Mouse (Mus musculus): Measurements from ENCODE around the gene Poldip2.

Gene Poldip2

DNA sequence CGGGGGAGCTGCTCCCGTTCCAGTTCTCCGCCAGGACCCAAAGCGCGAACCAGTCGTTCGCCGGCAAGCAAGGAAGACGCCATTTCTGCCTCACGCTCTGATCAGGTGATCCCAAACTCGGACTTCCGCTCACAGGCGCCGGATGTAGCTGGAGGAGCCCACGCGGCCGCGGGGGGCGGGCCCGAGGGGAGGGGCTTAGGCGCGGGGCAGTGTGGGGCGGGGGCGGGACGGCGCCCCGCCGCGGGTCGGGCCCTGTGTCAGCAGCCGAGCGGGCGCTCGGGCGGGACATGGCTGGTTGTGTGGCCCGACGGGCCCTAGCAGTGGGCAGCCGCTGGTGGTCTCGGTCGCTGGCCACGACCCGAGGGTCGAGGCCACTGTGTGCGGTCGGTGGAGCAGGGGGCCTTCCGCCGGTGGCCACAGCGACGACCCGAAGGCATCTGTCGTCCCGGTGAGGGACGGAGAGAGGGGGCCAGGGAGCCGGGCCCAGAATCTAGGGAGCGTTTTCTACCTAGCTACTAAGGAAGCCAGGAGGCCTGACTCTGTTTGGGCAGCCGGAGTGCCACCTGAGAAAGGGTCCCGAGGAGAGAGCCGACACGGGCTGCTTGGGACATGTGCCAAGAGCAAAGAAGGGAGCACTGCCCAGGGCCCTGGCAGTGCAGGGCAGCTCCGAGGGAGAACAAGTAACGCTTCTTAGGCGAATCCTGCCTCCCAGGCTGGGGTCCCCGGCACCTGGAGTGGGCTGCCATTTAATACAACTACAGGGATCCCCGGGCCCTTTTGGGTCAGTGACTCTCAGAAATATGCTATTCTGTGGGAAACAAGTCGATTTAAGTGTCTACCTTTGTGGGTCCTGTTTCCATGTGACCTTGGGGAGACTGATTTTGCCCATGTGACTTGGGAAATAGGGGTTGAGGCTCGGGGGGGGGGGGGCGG lies at the start of gene Poldip2, which contains the start of gene Tmem199:
TSS of gene Poldip2 (plus strand) at position 169 of the 933 bp plus-strand sequence.
TSS of gene Tmem199 (minus strand) at position 148 of the 933 bp plus-strand sequence.
- peak; percentile 91 for DNase-seq (ENCODE audit: low spot score)

DNA sequence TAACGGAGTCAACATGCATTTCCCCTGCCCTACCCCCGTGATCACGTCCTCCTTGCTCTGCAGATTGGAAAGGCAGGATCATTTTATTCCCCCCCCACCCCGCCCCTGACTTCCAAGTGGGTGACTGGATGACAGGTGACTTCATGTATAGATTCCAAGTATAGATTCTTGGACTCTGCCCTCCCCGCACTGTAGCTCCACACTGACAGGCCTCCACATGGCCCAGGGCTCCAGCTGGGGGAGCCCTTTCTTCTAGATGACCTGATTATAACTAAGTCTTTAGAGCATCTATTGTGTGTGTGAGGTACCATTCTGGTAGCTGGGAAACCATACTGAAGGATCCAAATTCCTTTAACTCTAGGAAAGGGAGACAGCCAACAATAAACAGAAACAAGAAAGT lies 49.3 kb upstream of the Poldip2 start:
- no peak for DNase-seq (ENCODE audit: low spot score)

DNA sequence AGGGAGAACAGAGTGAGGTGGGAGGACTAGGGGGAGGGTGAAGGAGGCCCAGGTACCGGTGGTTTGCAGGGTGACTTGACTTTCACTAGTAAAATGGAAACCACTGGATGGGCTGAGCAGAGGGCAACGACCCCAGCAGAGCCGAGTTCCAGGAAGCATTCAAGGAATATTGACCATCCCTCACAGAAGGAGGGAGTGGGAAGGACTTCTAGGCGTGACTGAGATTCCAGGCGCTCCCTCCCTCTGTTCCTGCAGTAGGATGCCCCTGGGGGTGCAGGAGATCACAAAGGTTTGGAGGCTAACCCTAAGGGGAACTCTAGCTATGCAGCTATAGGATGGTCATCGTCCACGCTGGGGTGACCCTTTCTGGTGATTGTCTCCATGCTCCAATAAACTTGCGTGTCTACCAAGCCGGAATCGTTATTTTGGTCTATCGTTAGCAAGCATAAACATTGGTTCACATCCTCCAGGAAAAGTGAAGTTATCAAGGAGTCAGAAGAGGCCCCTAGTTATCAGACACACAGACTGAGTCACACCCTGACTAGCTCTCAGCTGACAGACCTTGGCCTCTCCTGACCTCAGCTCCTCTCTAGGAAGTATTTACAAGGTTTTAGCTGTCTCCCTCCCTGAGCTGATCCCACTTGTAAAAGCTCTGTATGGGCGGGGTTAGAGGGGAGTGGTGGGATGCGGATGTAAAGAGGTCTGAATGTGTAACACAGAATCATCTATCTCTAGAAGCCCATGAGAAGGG lies 48.5 kb upstream of the Poldip2 start:
- no peak for DNase-seq (ENCODE audit: low spot score)

DNA sequence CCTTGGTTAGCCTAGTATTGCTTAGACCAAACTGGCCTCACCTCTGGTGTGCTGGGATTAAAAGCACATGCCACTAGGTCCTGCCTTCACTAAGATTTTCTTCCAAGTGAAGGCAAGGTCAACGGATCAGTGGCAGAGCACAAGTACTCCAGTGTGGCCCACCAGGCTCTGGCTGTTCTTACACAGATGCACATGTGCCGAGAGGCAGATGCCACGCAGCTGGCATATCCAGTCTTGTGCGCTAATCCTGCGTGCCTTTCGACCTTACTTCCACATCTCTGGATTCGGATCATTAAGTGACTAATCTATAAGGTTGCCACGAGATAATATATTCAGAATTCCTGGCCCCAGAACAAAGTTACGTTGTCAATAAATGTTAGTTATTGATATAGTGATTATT lies 46.9 kb upstream of the Poldip2 start:
- DNase-seq (ENCODE audit: low spot score), result no peak

DNA sequence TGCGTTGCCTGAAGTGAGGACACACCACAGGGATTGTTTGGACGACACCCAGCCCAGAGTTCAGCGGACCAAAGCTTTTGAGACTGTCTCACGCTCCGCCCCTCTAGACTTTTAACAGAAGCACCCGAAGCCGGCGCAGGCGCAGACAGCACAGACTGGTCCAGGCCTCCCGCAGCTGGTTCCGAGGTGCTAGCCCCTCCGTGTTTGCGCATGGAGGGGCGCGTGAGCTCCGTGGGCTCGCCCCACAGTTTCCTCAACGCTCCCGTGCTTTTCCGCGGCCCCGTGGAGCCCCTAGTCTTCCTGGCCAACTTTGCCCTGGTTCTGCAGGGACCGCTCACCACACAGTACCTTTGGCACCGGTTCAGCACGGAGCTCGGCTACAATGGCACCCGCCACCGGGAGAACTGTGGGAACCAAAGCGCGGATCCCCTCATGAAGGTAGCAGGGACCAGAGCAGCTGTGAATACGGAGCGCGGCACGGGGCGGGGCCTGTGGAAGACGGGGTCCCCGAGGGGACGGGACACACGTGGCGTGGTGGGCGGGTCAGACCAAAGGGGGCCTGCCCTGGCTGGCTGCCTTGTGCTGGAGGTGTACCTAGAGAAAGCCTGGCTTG lies 46.3 kb upstream of the Poldip2 start, which contains the start of gene Slc46a1:
TSS of gene Slc46a1 (plus strand) at position 130 of the 613 bp plus-strand sequence.
- peak; percentile 90 for DNase-seq (ENCODE audit: low spot score)

DNA sequence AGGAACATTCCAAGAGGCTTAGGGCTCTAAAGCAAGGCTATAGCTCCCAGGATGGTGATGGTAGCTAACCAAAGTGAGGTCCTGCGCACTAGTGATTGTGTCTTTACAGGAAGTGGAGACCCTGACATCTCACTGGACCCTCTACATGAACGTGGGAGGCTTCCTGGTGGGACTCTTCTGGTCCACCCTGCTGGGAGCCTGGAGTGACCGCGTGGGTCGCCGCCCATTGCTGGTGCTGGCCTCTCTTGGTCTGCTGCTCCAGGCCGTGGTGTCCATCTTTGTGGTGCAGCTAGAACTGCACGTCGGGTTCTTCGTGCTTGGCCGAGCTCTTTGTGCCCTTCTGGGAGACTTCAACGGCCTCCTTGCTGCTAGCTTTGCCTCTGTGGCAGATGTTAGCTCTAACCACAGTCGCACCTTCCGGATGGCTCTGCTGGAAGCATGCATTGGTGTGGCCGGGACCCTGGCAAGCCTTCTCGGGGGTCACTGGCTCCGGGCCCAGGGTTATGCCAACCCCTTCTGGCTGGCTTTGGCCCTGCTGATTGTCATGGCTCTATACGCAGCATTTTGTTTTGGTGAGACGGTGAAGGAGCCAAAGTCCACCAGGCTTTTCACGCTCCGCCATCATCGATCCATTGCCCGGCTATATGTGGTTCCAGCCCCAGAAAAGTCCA lies 45.6 kb upstream of the Poldip2 start:
- DNase-seq (ENCODE audit: low spot score), result no peak

DNA sequence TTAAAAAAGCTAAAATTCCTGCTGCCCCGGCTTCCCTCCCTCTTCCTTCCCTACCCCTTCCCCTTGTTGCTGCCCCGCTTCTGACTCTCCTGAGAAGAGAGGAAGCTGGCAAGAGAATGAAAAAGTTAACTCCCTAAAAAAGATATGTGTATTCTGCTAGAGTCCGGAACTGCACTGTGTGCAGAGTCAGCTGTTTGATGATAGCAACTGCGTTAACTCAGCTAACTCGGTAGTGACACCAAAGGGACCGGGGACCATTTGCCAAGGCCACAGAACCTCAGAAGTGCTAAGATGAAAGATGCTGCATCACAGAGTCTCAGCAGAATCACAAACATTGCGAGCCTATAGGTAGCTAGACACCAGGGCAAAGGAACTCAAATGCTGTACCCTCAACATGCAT lies 44.5 kb upstream of the Poldip2 start:
- DNase-seq (ENCODE audit: low spot score), result no peak

DNA sequence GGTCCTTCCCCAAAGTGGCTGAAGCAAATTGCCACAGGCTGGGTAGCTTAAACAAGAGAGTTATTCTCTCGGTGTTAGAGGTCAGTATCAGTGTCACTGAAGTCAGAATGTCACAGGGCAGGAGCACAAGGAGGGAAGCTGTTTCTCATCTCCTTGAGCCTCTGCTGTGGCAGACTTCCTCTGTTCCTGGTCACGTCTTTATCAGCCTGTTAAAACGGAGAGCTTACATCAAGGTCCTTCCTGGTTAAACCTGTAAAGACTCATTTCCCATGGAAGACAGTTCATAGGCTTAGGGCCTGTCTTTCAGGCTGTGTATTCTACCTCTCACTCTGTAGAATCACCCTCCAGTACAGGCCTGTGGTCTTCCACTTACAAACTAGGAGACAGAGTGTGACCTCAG lies 44.1 kb upstream of the Poldip2 start:
- no peak for DNase-seq (ENCODE audit: low spot score)

DNA sequence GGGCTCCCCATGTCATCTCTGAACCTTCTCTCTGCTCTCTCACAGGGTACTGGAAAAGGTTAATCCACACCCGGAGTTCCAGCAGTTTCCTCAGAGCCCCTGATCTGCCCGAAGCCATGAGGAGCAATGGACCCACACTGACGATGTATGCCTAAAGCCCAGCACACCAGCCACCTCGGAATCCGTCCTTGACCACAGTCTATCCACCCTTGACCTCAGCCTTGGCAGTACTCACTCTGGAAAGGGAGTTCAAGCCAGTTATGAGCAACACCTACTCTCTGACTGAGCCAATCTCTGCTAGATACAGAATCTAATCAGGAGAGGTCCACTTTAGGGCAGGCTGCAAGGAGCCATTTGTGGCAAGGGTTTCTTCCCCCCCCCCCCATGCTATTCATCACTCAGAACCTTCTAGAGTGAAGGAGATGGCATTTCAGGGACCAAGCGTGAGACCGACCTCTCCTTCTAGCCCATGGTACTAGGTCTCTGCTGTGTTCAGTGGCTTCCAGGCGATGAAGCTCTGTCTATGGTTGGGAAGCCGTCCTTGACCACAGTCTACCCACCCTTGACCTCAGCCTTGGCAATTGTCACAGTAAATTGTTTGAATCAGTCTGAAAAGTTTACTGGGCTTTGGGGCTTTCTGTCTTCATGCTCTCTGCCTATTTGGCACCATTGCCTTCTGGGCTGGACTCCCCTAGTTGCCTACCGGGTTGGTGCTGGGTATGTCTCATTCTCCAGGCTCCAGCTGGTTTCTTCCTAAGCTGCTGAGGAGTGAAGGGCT lies 40.5 kb upstream of the Poldip2 start:
- no peak for DNase-seq (ENCODE audit: low spot score)

DNA sequence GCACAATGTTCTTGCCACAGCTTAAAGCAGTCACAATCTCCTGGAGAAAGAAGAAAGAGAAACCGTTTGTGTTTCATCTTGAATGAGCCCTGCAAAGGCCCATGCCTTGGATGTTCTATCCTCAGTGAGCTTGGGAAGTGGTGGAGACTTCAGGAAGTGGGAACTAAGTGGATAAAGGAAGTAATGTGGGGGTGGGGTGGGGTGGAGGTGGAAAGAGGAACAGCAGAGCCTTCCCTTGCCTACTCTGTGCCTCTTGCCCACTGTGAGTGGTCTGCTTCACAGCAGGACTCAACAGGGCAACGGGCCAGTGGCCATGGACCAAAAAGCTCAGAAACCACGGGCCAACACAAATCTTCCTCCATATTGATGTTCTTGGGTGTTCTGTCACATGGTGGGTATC lies 36.7 kb upstream of the Poldip2 start:
- DNase-seq (ENCODE audit: low spot score), result no peak

DNA sequence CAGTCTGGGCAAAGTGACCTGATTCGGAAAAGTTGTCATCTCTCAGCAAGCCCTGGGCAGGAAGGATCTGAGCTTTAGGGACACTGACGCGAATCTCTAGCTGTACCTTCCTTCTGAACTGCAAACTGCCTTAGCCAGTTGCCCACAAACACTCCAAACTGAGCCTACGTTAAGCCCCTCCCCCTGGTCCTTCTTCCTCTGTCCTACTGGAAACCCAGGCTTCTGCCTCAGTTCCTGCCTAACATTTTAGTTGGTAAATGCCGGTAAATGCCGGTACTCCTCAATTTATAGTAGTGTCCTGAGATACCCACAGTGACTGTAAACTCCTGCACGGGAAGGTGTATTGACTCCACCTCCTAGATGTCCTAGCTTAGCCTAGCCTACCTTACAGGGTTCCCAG lies 28.4 kb upstream of the Poldip2 start:
- DNase-seq (ENCODE audit: low spot score), result no peak

DNA sequence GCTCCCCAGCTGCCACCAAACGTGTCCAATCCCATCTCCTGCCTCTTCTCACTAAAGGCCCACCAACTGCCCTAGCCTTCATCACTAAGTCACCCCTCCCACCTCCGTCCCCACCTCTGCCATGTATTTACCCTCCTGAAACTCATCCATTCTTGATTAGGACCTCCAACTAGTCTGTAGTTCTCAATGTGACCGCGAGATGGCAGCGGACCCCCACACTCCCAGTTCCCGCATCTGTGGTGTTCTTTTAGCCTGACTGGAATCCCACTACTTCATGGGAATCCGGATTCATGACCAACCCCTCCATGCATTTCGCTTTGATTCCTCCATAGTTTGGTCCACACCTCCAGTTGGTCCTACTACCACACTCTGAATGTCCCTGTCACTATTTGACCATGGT lies 23.8 kb upstream of the Poldip2 start:
- peak; percentile 66 for DNase-seq (ENCODE audit: low spot score)

DNA sequence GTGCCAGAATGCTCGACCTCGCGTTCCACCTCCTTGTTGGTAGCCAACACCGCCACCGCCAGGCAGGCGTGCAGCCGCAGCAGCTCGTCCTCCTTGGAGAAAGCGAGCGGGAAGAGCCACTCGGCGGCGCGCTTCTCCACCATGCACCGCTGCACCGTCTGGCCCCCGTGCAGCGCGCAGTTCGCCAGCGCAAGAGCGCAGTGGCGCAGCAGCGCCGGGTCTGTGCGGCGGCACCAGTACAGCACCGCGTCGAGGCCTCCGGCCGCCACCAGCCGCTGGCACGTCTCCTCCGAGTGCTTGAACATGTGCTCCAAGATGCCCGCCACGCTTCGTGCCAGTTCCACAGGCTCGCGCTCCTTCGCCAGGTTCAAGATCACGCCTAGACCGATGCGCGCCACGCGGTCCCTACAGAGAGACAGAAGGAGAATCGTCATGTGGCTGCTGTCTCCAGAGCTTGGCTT lies 21.2 kb upstream of the Poldip2 start:
- peak; percentile 25 for DNase-seq (ENCODE audit: low spot score)

DNA sequence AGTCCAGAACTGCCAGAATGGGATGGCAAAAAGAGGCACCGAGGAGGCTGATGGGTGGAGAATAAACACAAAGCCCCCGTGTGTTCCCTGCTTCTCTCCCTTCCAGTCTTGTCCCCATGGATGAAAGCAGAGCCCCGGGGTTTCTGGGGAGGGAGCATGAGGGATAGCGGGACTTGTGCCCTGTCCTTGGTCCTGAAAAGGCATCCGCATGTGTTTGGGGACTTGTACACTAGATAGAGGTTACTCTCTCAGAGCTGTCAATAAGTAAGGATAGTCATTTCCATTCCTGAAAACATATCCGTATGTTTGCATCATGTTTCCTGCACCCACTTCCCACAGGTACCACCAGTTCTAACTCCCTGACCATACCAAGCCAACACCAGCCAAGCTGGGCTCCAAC lies 16.1 kb upstream of the Poldip2 start:
- DNase-seq (ENCODE audit: low spot score), result peak; percentile 28

DNA sequence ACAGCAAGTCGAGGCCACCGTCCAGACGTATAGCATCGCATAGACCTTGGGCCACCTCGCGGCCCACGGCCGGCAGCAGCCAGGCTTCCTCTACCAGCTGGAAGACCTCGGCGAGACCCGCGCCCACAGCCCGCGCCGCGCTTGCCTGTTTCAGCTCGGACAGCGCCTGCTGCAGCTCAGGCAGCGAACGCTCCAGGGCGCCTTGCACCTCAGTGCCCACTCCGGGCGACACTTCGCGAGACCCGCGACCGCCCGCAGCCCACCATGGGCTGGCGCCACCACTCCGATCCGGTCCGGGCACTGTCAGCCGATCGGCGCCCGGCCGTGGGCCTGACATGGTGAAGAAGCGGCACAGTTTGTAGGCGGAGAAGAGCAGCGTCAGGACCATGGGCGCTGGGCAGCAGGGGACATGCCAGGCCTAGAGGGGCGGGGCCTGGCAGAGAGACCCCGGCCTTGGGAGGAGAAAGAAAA lies 14.9 kb upstream of the Poldip2 start:
- no peak for DNase-seq (ENCODE audit: low spot score)

DNA sequence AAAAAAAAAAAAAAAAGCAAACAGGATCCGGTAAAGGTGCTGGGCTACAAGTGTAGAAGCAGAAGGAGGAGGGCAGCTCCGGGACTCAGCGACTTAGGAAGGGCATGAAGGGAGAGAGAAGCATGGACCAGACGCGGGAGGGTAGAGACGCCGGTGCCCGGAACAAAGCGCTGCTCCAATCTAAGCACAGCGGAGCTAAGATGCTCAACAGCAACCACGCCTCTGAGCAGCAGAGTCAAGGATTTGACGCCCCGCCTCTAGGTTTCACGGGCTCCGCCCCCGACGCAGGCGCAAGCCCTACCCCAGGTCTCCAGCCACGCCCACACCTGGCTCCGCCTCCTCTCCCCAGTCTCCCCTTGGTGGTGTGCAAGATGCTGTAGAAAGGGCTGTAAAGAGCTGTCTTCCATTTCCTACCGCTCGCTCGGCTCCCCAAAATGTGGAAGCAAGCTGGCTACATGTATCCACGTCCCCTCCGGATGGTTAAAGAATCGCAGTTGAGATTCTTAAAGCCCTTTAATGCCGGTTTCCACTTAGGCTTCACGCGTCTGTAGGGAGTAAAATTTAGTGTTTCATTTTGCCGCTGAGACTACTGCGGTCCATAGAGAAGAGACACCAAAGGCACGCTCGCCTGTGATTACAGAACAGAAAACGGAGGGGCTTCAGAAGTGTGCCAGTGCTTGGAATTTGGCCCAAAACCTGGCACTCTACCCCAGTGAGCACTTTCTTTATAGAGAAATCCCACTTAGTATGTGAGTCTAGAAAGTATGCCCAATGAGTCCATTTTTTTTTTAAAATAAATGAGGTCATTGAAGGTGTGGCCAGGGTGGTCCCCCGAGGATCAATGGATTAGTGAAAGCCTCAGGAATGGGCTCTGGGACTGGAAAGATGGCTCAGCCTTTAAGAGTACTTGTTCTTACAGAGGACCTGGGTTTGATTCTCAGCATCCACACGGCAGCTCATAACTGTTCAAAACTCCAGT lies 14.2 kb upstream of the Poldip2 start, which contains the start of gene Sarm1:
TSS of gene Sarm1 (minus strand) at position 211 of the 979 bp plus-strand sequence.
- DNase-seq (ENCODE audit: low spot score), result peak; percentile 91

DNA sequence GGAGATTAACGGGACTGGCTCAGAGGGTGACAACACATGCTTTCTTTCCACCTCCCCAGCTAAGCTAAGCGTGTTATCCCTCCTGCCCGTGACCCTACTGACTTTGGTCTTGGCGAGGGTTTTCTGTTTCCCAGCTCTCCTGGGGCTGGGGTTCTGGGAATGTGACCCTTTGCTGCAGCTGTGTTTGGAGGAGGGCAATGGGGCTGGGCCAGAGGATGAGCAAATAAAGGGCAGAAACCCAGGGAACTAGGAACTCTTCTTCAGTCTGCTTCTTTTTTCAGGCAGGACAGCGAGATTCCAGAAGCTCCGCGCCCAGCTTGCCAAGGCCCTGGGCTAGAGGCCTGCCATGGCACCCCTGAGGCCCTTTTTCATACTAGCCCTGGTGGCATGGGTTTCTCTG lies 13.0 kb upstream of the Poldip2 start, which contains the start of gene Vtn:
TSS of gene Vtn (plus strand) at position 88 of the 400 bp plus-strand sequence.
- DNase-seq (ENCODE audit: low spot score), result no peak

DNA sequence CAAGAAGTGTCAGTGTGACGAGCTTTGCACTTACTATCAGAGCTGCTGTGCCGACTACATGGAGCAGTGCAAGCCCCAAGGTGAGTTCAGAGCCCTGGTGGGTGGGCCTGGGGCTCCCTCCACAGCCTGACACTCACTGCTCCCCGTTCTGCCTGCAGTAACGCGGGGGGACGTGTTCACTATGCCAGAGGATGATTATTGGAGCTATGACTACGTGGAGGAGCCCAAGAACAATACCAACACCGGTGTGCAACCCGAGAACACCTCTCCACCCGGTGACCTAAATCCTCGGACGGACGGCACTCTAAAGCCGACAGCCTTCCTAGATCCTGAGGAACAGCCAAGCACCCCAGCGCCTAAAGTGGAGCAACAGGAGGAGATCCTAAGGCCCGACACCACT lies 12.4 kb upstream of the Poldip2 start:
- DNase-seq (ENCODE audit: low spot score), result no peak

DNA sequence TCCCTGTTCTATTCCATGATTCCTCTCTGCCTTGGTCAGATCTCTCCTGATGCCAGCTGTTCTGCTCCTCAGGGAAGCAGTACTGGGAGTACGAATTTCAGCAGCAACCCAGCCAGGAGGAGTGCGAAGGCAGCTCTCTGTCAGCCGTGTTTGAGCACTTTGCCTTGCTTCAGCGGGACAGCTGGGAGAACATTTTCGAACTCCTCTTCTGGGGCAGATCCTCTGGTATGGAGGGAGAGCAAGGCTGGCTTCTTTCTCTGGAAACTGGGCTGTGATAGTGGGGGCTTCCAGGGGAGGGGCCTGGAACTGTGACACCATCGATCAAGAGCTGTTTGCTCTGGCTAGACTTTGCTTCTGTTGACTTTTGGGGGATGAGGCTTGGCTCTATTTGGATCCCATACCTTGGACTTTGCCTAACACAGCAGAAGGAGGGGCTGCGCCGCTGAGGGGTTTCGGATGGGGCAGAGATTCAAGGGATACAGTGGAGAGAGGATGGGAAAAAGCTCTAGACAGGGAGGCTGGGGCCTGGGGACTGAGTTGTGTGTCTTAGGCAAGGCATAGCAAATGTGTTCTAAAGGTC lies 11.3 kb upstream of the Poldip2 start:
- no peak for DNase-seq (ENCODE audit: low spot score)
